Mouse (Mus musculus): ENCODE measurements at regions not wholly inside any gene's neighbourhood (a gene's known extent, or its start where the extent isn't known, plus 50 kb on each side); places are given as distances from the start of the nearest gene placed in this dataset.

DNA sequence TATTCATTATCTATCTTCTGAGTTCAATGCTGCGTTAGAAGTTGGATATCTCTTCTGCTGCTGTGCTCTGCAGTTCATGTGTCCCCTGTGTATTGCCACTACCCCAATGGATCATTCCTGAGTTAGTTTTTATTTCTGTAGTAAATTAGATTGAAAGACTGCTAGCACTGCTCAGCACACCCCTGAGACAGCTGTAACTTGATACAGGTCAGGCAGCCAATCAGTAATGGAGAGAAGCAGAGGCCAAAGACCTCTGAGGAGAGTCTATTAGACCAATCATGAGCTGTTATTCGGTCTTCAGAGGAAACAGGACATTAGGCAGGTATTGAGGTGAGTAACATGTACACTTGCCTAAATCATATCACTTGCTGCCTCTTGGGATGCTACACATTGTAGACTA is 837.5 kb upstream of the Chordc1 start:
- no peak for DNase-seq (ENCODE audit: low read depth, low spot score)

DNA sequence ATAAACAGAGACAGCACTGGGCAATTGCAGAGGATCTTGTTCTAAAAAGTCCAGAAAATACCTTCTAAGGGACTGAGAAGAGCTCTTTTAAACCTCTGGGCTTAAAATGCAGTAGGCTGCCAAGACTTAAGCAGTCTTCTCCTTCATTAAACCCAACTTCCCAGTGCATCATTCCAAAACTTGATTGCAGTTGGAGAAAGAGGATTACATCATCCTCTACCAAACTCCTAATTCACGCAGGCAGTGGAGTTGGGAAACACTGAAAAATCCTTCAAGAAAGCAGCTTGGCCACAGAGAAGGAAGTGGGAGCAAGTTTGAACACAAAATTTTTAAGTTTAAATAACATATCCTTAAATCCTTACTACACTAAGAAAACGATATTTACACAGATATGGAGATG is 825.5 kb upstream of the Chordc1 start:
- DNase-seq (ENCODE audit: low read depth, low spot score): no peak

DNA sequence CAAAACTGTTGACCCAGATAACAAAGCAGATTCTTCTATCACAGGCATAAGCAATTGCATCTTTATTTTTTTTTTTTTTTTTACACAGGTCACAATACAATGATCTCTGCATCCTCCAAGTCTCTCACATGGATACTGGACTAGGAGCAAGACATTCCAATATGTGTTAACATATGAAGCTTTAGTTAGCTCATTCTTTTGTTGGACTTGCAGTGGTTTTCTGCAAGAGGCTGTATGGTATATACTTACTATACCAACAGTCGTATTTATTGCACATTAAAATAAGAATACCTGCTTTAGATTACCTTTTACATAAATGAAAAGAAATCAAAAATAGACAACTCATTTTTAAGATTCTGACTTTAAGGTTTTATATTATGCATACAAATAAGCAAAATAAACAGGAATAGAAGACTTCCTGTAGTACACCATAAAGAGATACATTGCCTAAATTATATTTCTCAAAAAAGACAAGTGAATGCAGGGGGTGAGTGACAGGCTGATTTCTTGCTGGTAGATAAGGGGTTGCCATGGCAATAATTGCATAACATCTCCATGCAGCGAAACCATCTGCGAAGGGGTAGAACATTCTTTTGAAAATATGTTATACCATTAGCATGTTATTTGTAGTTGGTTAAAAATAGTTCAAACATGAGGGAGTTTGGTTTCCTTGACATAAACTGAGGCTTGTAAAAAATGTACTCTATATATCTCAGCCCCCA is 807.1 kb upstream of the Chordc1 start:
- DNase-seq (ENCODE audit: low read depth, low spot score): peak; percentile 66

DNA sequence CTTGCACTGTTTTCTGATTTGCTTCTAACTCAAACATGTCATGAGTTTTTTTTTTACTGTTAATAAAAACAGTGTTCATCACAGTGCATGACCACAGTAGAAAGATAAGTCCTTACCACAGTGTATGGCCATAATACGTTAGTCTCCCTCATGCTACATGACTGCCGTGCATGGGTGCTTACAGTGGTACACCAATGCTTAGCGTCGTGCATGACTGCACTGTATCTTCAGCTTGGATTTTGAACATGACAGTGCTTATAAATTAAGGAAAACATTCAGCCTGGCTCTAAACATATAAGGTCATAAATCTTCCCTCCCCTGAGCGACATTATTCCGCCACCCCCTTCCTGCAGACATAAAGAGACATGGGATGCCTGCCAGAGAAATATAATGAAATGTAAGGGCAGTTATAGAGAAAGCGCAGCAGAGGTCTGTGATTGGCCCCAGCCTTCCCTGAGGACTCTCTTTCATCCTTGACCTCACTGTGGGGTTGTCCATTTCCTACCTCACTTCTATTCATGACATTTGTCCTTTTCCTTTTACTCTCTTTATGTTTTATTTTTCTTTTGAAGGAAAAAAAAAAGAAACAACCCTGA is 791.7 kb upstream of the Chordc1 start:
- DNase-seq (ENCODE audit: low read depth, low spot score): no peak

DNA sequence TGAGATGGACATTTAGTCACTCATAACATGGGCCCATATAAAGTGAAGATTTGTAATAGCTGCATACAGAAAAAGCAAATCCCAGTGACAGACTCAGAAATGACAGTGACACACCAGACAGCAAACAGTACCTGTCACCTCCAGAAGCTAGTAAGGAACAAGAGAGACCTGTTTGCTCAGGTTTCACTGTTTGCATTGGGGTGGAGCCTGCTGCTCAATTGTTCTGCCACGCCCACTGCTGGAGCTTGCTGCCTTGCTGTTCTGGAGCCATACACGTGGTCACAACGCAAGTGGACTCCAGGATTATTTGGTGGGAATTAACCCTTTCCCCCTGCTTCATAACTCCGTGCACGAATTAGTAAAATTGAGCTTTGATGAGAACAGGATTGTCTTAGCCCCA is 783.2 kb upstream of the Chordc1 start:
- DNase-seq (ENCODE audit: low read depth, low spot score): no peak

DNA sequence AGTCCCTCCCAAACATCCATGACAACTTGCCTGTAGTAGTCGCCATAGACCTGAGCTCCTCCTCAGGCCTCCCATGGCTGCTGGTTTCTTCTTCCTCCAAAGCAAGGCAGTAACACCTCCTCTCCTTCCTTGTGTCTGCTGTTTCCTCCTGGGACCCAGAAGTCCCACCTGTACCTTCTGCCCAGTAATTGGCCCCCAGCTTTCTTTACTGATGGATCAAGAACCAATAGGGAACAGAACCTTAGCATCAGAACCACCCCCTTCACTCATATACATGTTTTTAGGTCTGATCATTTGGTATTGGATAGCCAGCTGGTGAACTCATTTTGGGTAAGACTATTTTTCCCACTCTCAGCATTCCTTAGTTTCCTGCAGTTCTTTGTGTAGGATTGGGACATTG is 735.7 kb upstream of the Chordc1 start:
- no peak for DNase-seq (ENCODE audit: low read depth, low spot score)

DNA sequence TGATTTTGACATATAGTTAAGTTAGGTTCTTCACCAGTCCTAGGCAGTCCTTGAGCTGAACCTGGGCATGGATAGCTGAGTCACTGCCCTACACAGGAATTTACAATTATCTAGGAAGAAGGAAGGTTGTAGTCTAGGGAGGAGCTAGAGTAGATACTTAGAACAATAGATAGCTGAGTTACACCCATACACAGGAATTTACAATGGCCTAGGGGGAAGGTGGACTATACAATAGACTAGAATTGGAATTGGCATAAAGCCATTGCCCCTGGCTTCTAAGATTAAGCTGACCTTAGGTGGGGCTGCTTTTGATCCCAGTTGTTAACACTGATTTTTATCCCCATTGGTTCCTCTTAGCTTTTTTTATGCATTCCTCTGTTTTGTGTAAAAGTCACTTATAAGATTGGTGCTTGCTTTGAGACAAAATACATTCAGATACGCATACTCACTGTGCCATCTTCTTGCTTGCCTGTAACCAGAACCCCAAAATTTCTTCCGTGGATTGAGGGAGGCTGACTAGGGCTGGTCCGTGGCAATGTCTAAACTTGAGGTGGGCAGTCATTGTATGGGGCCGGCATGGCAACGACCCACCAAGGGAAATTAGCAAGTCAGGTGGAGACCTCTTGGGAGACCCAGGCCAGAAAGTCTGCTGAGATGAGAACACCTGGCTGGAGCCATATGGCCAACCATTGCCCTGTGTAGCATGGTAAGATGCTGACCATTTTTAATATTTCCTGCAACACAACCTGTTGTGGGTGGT is 734.1 kb upstream of the Chordc1 start:
- no peak for DNase-seq (ENCODE audit: low read depth, low spot score)

DNA sequence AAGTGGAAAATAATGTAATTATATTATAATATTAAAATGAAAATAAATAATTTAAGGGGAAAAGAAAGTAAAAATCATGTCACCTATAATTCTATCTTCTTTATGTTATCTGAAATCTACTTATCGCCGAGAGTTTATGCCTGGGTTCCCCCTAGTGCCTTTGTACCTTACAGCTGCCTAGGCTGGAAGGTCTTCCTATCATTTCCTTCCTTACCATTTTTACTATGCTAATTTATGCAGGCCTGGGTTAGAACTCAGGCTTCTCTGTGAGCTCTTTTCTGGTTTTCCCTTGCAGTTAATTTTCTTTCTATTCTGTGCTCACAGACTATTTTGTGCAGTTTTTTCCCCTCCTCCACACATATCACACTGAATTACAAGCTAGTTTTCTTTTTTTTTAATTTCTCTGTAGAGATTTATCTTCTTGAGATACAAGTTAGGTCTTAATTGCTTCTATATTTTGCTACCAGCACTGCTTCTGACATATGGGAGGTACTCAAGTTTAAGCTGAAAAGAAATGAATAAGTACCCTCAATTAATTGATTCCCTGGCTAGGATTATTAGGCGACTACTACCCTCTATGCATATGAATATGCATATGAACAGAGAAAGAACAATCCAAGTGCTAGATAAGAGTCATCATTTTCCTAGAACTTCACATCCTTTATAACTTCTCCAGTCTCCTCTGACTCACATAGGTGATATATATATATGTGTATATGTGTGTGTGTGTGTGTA is 724.0 kb upstream of the Chordc1 start:
- DNase-seq (ENCODE audit: low read depth, low spot score): no peak

DNA sequence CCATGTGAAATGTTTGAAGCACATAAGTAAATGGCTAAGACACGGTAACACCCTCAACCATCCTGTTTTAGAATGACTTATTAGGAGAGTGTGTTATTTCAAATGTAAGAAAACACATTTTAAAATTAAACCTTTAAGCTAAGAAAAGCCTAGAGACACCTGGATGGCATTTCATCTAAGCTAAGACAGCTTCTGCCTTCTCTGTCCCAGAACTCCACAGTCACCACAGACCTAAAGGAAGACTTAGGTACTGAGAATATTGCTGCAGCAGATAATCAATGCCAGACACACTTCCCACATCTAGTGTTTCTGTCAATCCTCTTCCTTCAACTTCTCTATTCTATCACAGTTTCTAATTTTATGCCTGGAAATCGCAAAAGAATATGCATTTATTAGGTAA is 704.4 kb upstream of the Chordc1 start:
- no peak for DNase-seq (ENCODE audit: low read depth, low spot score)

DNA sequence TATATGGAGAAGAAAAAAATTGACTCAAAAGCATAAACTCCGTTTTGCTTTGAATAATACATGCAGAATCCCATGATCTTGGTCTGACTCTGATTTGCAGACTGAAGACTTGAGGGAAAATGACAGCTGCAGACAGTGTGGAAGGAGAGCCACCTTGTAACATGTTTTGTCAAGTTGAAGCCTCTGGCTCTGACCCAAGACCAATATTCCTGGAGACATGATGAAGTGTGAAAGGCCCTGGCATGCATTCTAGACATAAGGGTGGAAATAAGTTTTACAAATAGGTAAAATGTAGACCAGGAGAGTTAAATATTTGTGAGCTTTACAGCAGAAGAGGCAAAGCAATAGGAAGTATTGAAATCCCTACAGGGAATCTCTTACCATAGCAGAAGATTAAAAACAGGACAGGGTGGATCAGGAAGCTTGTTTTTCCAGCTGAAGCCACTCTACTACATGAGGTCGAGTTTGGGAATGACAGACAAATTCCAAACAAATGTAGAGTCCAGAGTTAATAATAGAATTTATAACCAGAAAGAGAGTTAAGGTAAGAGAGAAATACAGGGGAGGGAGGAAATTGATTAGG is 703.9 kb upstream of the Chordc1 start:
- no peak for DNase-seq (ENCODE audit: low read depth, low spot score)

DNA sequence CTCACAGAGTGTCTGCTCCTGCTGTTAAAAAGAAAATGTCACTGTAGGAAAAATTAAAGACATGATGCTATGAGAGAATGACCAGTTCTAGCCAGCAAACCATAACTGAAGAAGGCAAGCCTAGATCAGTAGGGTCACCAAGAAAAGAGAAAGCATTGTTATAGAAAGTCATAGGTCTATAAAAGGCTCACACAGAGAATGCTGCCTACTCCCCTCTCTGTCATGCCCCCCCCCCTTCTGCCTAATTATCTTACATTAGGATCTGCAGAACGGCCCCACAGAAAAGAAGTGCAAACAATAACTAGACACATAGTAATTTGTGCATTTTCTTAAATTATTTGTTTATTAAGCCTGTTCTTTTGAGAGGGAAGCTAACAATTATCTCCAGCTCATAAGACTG is 680.8 kb upstream of the Chordc1 start:
- no peak for DNase-seq (ENCODE audit: low read depth, low spot score)

DNA sequence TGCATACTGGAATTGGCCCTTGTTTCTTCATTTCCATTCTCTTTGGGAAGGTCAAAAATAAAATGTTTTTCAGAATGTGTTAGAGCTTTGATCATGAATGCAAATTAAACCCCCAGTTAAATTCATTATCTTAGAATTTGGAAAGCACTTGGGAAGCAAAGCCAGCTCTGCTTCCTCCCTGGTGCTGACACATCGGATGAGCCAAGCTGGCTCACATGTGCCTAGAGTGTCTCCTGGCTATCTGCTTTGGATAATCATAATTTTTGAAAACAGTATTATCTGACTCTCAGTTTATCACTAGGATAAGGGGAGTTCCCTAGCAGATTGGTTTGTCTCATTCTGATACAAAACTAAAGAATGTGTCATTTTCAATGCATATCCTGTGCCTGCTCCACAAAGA is 649.4 kb upstream of the Chordc1 start:
- no peak for DNase-seq (ENCODE audit: low read depth, low spot score)

DNA sequence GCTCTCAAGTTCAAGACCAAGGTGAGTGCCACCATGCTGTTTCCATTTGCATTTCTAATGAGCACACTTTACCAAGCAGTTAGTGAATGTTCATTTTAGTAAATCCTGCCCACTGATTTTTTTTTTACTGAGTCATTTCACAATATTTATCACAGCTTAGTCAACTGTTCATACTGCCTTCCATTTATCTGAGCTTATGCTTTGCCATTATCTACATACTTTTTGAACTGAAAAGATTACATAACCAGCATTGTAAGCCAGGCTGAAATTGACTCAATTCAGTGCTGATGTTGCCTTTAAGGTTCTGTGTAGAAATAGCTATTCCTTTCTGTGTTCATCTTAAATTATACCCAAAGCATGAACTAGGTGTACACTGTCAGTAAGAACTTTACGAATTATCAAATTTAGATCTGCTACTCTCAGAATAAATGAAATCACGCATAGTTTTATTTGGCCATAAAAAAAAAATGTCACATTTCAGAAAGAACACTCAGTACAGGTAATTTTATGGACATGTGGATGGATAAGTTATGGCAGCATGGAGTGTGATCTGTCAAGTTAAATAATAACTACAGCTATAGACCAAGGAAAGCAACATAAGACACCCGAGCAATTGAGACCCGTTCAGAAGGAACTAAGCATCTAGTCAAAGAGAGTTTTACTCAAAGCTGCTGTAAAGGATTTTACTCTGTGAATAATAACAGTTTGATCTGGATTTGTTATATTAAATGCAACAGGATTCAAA is 645.9 kb upstream of the Chordc1 start:
- DNase-seq (ENCODE audit: low read depth, low spot score): no peak

DNA sequence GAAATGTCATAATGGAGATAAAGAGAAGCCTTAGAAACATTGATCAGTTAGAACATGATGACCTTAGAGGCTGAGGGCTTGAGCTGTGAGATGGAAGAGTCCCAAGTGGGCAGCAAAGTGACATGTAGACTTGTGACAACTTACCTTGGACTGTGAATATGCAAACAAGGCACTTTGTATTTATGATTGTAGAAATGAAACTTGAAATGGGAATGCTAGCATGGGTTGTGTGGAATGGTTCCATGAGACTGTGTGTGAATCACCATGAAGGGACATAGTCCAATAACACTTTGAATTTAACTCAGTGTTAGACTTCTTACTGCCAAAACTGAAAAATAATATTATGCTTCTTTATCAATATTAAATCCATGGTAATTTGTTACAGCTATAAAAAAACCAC is 638.1 kb upstream of the Chordc1 start:
- DNase-seq (ENCODE audit: low read depth, low spot score): no peak

DNA sequence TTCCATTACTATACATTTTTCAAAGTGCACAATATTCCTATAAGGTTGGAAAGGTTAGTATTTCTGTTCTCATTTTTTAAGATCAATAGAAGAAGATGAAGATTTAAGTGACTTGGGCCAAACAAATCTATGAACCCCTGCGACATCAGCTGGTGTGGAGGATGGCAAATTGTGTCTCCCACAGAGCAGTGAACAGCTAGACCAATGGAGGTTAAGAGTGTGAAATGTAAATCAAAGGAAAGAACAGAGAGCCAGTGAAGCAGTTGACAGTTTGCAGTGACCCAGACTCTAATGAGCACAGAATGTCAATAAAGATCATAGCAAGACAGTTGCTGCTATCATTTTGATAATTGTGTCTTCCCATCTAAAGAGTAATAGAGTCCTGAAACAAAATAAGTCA is 627.8 kb upstream of the Chordc1 start:
- no peak for DNase-seq (ENCODE audit: low read depth, low spot score)

DNA sequence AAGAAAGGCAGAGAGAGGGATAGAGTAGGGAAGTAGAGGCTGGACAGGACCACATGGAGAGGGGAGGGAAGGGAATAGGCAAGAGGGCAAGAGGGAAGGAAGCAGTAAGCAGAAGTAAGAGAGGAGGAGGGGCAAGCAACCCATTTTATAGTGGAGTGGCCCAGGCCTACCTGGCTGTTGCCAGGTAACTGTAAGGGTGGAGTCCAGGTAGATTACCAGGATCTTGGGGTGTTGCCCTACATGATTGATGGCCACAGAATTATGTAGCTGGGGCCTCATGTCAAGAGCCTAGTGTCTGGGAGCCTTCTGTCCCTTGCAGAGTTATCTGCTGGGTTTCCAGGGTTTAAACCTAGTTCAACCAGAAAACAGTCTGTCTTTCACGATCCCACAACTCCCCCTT is 623.7 kb upstream of the Chordc1 start:
- no peak for DNase-seq (ENCODE audit: low read depth, low spot score)

DNA sequence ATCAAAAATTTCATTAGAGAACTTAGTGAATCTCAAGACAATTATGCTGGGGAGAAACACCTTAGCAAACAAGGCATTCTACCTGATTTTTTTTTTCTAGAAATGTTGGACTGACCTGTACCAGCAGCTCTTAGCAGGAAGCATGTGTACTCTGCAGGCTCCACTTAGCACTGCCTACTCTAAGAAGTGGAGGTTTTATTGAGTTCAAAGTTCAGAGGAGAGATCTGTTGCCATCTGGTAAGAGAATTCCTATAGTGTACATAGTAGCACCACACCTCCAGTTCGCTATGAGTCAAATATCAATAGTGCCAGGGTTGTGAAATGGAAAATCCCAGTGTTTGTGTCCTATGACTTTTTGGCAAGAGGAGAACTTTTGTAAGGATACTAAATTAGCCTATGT is 616.4 kb upstream of the Chordc1 start:
- no peak for DNase-seq (ENCODE audit: low read depth, low spot score)

Data from telencephalon, adult 2 months (tissue).